Mouse (Mus musculus) layer of hippocampus, adult 18-20 months (tissue): Measurements from ENCODE around the gene Smyd3. TPM values are rescaled to one million over a fixed set of nuclear protein-coding genes. Genes with fewer than 3 reads are reported as not detected.
"Not testable (repeated sequence)": the region's sequence is repeated elsewhere in the genome, so short reads cannot be mapped to it uniquely, and the experiment has no call there.

Experiments
- DNase-seq, 2 experiments: peaks; one replicate each; pipeline ENCODE4 v3.0.0; 2022; ENCODE audit warnings: low spot score in 2 of 2
- total RNA-seq, 2 experiments: library from RNA; stranded (reverse); gene quantifications; 2 replicates each; pipeline ENCODE4 v1.2.3; 2021

Smyd3 gene
- total RNA-seq, 2 experiments from 2014 or later: 22.4 TPM

- no peak for DNase-seq
Observed at GRCm38 (mm10) chr1:179180546-179180945, 337.3 kb downstream of the Smyd3 start.

DNA sequence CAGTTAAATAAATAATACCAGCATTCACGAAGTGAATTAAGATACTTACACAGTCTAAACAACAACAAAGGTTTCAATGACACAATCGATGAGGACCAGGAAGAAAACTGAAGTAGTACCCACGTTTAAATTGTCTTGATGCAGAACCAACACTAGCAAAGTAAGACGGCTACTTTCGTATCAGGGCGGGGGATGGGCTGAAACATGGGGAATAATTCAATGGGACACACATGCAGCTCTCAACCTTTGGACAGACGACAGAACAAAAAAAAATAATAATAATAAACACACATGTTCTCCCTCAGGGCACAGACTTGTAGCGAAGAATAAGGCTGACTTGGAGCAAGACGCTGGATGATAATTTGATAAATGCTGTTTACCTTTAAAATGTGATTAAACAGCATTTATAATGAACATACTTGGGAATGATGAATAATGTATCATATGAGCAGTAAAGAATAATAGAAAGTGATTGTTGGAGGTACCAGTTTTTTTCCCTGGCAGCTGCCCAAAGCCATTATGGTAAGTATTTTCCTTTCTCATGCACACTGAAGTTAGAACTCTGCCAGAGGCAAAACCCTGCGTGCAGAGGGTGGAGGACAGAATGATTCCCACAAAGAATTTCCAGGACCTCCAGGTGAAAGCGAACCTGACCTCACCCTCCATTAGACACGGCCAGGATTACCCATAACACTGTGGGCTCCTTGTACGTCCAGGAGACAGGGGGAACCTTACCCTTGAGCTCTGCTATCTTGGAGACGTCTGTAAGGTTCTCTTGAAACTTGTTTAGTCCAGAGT lies 340.8 kb downstream of the Smyd3 start:
- DNase-seq: no peak

GRCm38 (mm10) chr1:179174241-179174640 lies 343.6 kb downstream of the Smyd3 start:
- DNase-seq: no peak

DNA sequence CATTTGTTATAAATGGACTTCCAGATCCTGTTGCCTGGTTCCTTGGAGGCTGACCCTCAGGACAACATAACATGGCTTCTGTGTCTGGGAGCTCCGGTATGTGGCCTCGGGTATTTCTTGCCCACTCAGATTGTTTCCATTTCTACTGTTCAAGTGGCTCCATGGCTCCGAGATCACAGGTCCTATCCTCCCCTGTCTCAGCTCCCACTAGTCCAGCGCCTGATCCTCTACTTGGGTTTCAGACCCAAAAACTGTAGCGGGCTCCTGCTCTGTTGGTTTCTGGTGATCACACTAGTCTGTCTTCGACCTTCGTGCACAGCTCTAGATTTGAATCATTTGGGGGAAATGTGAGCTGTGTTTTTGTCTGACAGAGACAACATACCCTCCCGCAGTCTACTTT lies 347.3 kb downstream of the Smyd3 start:
- DNase-seq: no peak

- DNase-seq: no peak
Observed at GRCm38 (mm10) chr1:179169749-179170148, 348.1 kb downstream of the Smyd3 start.

GRCm38 (mm10) chr1:179169161-179169560 lies 348.7 kb downstream of the Smyd3 start:
- DNase-seq: no peak

DNA sequence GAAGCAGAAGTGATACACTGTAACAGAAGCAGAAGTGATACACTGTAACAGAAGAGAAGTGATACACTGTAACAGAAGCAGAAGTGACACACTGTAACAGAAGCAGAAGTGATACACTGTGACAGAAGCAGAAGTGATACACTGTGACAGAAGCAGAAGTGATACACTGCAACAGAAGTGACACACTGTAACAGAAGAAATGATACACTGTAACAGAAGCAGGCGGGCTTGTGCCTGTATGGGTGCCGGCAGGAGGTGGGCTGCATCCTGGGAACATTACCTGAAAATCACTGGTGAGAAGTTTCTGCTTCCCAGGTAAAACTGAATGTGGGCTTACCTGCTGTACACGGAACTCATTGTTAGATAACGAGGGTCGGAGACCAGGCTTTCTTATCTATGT lies 353.6 kb downstream of the Smyd3 start:
- DNase-seq: not testable (repeated sequence)

GRCm38 (mm10) chr1:179162752-179163151 lies 355.1 kb downstream of the Smyd3 start:
- DNase-seq: not testable (repeated sequence)

DNA sequence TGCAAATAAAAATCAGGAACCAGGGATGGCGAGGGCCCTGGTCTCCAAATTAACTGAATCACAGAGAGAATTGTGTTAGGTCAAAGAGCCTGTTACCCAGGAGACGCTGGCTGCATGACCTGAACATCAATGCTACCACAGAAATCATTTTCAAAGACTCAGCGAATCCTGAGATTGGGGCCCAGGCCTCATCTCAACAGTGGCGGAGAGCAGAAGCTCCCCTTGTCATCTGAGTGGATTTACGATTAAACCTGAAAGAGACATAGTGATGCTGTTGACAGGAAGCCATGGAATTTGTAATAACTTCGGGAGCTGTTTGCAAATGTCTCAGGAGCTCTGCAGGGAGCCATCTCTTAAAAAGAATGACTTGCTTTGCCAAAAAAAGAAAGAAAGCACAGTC lies 355.9 kb downstream of the Smyd3 start:
- no peak for DNase-seq

DNA sequence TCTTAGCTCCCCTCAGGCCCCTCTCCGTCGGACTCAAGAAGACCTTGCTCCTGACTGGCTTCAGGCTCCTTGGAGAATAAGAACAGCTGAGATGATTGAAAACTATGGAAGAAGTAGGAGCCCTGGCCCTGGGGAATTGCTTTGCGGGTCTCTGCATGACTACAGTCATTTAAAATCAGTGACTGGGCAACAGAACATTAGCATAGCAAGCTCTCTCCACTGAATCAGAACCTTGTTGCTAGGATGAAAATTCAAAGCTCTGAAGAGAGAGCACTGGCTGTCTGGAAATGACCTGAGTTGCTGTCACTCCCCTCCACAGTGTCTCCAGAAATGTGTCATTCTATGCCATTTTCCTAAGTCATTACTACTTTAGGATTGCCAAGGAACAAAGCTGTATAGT lies 357.1 kb downstream of the Smyd3 start:
- no peak for DNase-seq

DNA sequence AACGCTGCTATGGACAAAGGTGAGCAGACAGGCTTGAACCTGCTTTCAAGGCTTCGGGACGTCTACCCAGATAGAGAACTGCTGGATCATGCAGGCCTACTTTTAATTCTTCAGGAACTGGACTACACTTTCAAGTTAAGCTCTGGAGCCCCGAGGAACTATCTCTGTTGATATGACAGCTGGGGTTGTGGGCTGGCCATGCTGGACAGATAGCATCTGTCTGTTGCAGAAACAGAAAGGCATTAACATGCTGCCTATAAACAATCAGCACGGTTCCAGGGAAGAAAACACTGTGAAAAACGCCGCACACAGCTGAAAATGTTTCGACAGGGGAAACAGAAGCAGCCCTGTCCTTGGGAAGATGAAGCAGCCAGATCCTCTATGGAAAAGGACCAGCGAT lies 365.5 kb downstream of the Smyd3 start:
- DNase-seq: no peak

GRCm38 (mm10) chr1:179151275-179151674 lies 366.6 kb downstream of the Smyd3 start:
- DNase-seq: no peak

GRCm38 (mm10) chr1:179149468-179150140 lies 368.2 kb downstream of the Smyd3 start:
- no peak for DNase-seq

DNA sequence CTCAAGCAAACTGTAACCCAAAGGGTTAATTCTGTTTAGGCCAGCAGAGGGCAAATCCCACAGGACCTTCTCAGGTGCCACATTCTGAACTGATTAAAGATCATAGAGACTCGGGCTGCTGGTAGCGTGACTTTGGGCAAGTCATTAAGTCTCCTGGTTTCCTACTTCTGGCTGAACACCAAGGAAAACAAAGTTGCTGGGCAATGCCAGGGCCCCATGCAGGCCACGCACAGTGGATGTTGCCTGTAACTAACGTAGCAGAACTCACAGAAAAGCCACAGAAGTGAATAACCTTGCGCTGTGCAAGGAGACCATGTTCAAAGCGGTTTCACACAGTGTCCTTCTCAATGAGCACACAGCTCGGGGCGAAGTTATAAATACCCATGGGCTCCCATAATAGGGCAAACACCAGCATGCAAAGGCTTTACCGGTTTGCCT lies 371.1 kb downstream of the Smyd3 start:
- DNase-seq: no peak

DNA sequence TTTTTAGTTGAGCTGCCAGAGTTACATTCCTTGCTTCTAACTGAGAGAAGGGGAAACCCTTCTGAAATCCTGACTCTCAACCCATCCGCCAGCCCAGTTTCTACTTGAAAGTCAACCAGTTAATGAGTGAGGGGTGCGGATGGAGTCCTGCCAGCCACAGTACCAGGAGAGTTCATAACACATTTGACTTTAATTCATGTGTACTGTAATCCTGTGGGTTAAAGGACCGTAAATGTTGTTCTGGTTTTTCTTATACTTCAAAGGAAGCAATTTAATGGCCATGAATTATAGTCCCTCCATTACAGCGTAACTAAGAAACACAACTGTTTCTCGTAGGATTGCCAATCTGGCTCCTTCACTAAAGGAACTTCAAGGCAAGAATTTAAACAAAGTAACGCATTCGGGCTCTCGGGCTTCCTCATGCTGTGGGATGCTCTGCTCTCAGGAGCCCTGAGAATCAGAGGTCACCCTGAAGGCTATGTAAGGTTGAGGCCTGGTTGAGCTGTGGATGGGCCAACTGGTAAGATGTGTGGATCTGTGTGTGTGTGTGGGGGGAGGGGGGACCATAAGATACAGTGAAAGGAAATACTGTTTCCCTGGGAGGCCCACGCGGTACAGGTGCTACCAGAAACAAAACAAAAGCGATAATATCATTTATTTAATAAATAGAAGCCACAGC lies 374.5 kb downstream of the Smyd3 start:
- DNase-seq: no peak

DNA sequence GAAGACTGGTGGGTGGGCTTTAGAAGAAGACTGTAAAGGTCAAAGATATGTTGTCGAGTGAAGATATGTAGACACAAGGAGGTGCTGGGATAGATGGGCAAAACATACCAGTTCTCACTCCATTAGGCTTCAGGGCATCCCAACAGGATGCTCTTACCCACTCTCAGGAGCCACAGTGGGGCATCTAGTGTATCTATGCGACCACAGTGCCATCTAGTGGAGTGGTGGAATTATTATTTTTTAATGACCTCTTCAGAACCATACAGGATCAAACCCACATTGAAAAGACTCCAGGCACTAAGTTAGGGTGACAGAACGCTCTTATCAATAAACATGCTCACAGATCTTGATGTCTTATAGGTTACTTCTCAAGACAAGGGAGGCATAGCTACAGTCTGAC lies 375.7 kb downstream of the Smyd3 start:
- peak in 1 of 2 experiments; percentile 71 for DNase-seq

- no peak for DNase-seq
Observed at GRCm38 (mm10) chr1:179141071-179141650, 376.7 kb downstream of the Smyd3 start.

GRCm38 (mm10) chr1:179137145-179137477 lies 380.7 kb downstream of the Smyd3 start:
- DNase-seq: peak in 1 of 2 experiments; percentile 13

GRCm38 (mm10) chr1:179136461-179137144 lies 381.2 kb downstream of the Smyd3 start:
- no peak for DNase-seq

GRCm38 (mm10) chr1:179129995-179130394 lies 387.8 kb downstream of the Smyd3 start:
- DNase-seq: no peak

- no peak for DNase-seq
Observed at GRCm38 (mm10) chr1:179126287-179126686, 391.6 kb downstream of the Smyd3 start.
